Mouse (Mus musculus): ENCODE data around the gene Lmo7. TPM values are rescaled to one million over a fixed set of nuclear protein-coding genes. Genes with fewer than 3 reads are reported as not detected.
A peak's percentile ranks its signal among the peaks of the same experiment; 100 is the strongest.

Gene Lmo7
- polyA plus RNA-seq, 1 experiment from 2014 or later, result 13.8 TPM

GRCm38 (mm10) chr14:101804562-101805327 is 75.0 kb downstream of the Lmo7 start:
- 0 out of 2 replicates have a peak, but pooled peaks cover 4% of the 10 kb centered on the region for H3K4me1 ChIP-seq (replicated peaks)
- no peak overlapping the region for H3K4me2 ChIP-seq
- H3K4me3 ChIP-seq (replicated peaks), result no peak overlapping the region
- no peaks in the 10 kb centered on the region for H3K9me3 ChIP-seq
- no peak overlapping the region for H3K9ac ChIP-seq (replicated peaks)
- no peaks in the 10 kb centered on the region for H3K27me3 ChIP-seq
- 66% methylated on average over 4 of the region's 4 CpGs for WGBS
- no peak overlapping the region for H3K27ac ChIP-seq
- H3K36me3 ChIP-seq, result no peaks in the 10 kb centered on the region
- no peak for ATAC-seq (ENCODE audit: insufficient number of reproducible peaks, insufficient read depth, low FRiP score, low TSS enrichment, low read depth)

- no peak overlapping the region for H3K4me3 ChIP-seq (replicated peaks)
- no peak for ATAC-seq (ENCODE audit: insufficient number of reproducible peaks, insufficient read depth, low FRiP score, low TSS enrichment, low read depth)
- no peaks in the 10 kb centered on the region for H3K27me3 ChIP-seq
- H3K4me1 ChIP-seq (replicated peaks), result 0 out of 2 replicates have a peak, but pooled peaks cover 4% of the 10 kb centered on the region
- H3K36me3 ChIP-seq, result no peaks in the 10 kb centered on the region
- no peaks in the 10 kb centered on the region for H3K9me3 ChIP-seq
- no peak overlapping the region for H3K9ac ChIP-seq (replicated peaks)
- WGBS, result 57% methylated on average over 7 of the region's 7 CpGs
- no peak overlapping the region for H3K4me2 ChIP-seq
- no peak overlapping the region for H3K27ac ChIP-seq
Observed at GRCm38 (mm10) chr14:101805328-101805697, 75.6 kb downstream of the Lmo7 start.

- Histone ChIP-seq H3K27ac (no peak overlapping the region), H3K4me3 (replicated peaks) (no peak overlapping the region), H3K4me1 (replicated peaks) (0 out of 2 replicates have a peak, but pooled peaks cover 4% of the 10 kb centered on the region), H3K36me3 (no peaks in the 10 kb centered on the region), H3K9me3 (no peaks in the 10 kb centered on the region), H3K27me3 (no peaks in the 10 kb centered on the region), H3K4me2 (no peak overlapping the region), H3K9ac (replicated peaks) (no peak overlapping the region)
- ATAC-seq (ENCODE audit: insufficient number of reproducible peaks, insufficient read depth, low FRiP score, low TSS enrichment, low read depth), result no peak
- 85% methylated on average over 5 of the region's 5 CpGs for WGBS
Observed at GRCm38 (mm10) chr14:101806058-101806457, 76.3 kb downstream of the Lmo7 start.

- Histone ChIP-seq H3K27me3 (no peaks in the 10 kb centered on the region), H3K36me3 (no peaks in the 10 kb centered on the region), H3K4me1 (replicated peaks) (0 out of 2 replicates have a peak, but pooled peaks cover 4% of the 10 kb centered on the region), H3K9me3 (no peaks in the 10 kb centered on the region), H3K4me2 (no peak overlapping the region), H3K4me3 (replicated peaks) (no peak overlapping the region), H3K9ac (replicated peaks) (no peak overlapping the region), H3K27ac (no peak overlapping the region)
- ATAC-seq (ENCODE audit: insufficient number of reproducible peaks, insufficient read depth, low FRiP score, low TSS enrichment, low read depth), result no peak
- 89% methylated on average over 4 of the region's 4 CpGs for WGBS
Observed at GRCm38 (mm10) chr14:101806607-101807006, 76.8 kb downstream of the Lmo7 start.

GRCm38 (mm10) chr14:101816450-101816849 is 86.7 kb downstream of the Lmo7 start:
- no peaks in the 10 kb centered on the region for H3K9me3 ChIP-seq
- no peak overlapping the region for H3K9ac ChIP-seq (replicated peaks)
- H3K36me3 ChIP-seq, result no peaks in the 10 kb centered on the region
- H3K4me1 ChIP-seq (replicated peaks), result no peaks in the 10 kb centered on the region
- no peak for ATAC-seq (ENCODE audit: insufficient number of reproducible peaks, insufficient read depth, low FRiP score, low TSS enrichment, low read depth)
- 90% methylated on average over 5 of the region's 5 CpGs for whole genome bisulfite sequencing
- no peaks in the 10 kb centered on the region for H3K27me3 ChIP-seq
- no peak overlapping the region for H3K4me3 ChIP-seq (replicated peaks)
- no peak overlapping the region for H3K4me2 ChIP-seq
- no peak overlapping the region for H3K27ac ChIP-seq

GRCm38 (mm10) chr14:101822390-101822789 is 92.6 kb downstream of the Lmo7 start:
- Histone ChIP-seq H3K27me3 (no peaks in the 10 kb centered on the region), H3K4me2 (no peak overlapping the region), H3K9ac (replicated peaks) (no peak overlapping the region), H3K27ac (no peak overlapping the region), H3K9me3 (no peaks in the 10 kb centered on the region), H3K4me3 (replicated peaks) (no peak overlapping the region), H3K36me3 (no peaks in the 10 kb centered on the region), H3K4me1 (replicated peaks) (no peaks in the 10 kb centered on the region)
- WGBS, result 82% methylated on average over 6 of the region's 6 CpGs
- ATAC-seq (ENCODE audit: insufficient number of reproducible peaks, insufficient read depth, low FRiP score, low TSS enrichment, low read depth), result no peak

GRCm38 (mm10) chr14:101822871-101823270 is 93.1 kb downstream of the Lmo7 start:
- no peak overlapping the region for H3K9ac ChIP-seq (replicated peaks)
- no peak overlapping the region for H3K4me3 ChIP-seq (replicated peaks)
- no peaks in the 10 kb centered on the region for H3K36me3 ChIP-seq
- H3K9me3 ChIP-seq, result no peaks in the 10 kb centered on the region
- no peaks in the 10 kb centered on the region for H3K4me1 ChIP-seq (replicated peaks)
- no peak for ATAC-seq (ENCODE audit: insufficient number of reproducible peaks, insufficient read depth, low FRiP score, low TSS enrichment, low read depth)
- no peak overlapping the region for H3K4me2 ChIP-seq
- H3K27me3 ChIP-seq, result no peaks in the 10 kb centered on the region
- WGBS, result 74% methylated on average over 4 of the region's 4 CpGs
- no peak overlapping the region for H3K27ac ChIP-seq

- no peak overlapping the region for H3K4me3 ChIP-seq (replicated peaks)
- H3K4me2 ChIP-seq, result no peak overlapping the region
- H3K27ac ChIP-seq, result no peak overlapping the region
- H3K4me1 ChIP-seq (replicated peaks), result peaks cover 11% of the 10 kb centered on the region
- ATAC-seq (ENCODE audit: insufficient number of reproducible peaks, insufficient read depth, low FRiP score, low TSS enrichment, low read depth), result no peak
- no peak overlapping the region for H3K9ac ChIP-seq (replicated peaks)
- 62% methylated on average over 5 of the region's 5 CpGs for WGBS
- no peaks in the 10 kb centered on the region for H3K27me3 ChIP-seq
- no peaks in the 10 kb centered on the region for H3K36me3 ChIP-seq
- no peaks in the 10 kb centered on the region for H3K9me3 ChIP-seq
Observed at GRCm38 (mm10) chr14:101829676-101830075, 99.9 kb downstream of the Lmo7 start.

GRCm38 (mm10) chr14:101830116-101830515 is 100.4 kb downstream of the Lmo7 start:
- 64% methylated on average over 6 of the region's 6 CpGs for WGBS
- Histone ChIP-seq H3K36me3 (no peaks in the 10 kb centered on the region), H3K4me3 (replicated peaks) (no peak overlapping the region), H3K27me3 (no peaks in the 10 kb centered on the region), H3K9me3 (no peaks in the 10 kb centered on the region), H3K9ac (replicated peaks) (no peak overlapping the region), H3K4me2 (no peak overlapping the region), H3K4me1 (replicated peaks) (peaks cover 11% of the 10 kb centered on the region), H3K27ac (0 out of 2 replicates have a peak overlapping the region, but pooled peaks have one; percentile 35)
- no peak for ATAC-seq (ENCODE audit: insufficient number of reproducible peaks, insufficient read depth, low FRiP score, low TSS enrichment, low read depth)

GRCm38 (mm10) chr14:101834109-101834508 is 104.4 kb downstream of the Lmo7 start:
- no peaks in the 10 kb centered on the region for H3K36me3 ChIP-seq
- H3K27me3 ChIP-seq, result no peaks in the 10 kb centered on the region
- no peak overlapping the region for H3K27ac ChIP-seq
- ATAC-seq (ENCODE audit: insufficient number of reproducible peaks, insufficient read depth, low FRiP score, low TSS enrichment, low read depth), result no peak
- 77% methylated on average over 3 of the region's 3 CpGs for WGBS
- peaks cover 11% of the 10 kb centered on the region for H3K4me1 ChIP-seq (replicated peaks)
- no peak overlapping the region for H3K4me3 ChIP-seq (replicated peaks)
- H3K9me3 ChIP-seq, result no peaks in the 10 kb centered on the region
- H3K4me2 ChIP-seq, result no peak overlapping the region
- no peak overlapping the region for H3K9ac ChIP-seq (replicated peaks)

GRCm38 (mm10) chr14:101836401-101836800 is 106.6 kb downstream of the Lmo7 start:
- Histone ChIP-seq H3K4me1 (replicated peaks) (peaks cover 12% of the 10 kb centered on the region), H3K4me2 (no peak overlapping the region), H3K9ac (replicated peaks) (no peak overlapping the region), H3K27me3 (no peaks in the 10 kb centered on the region), H3K36me3 (no peaks in the 10 kb centered on the region), H3K4me3 (replicated peaks) (no peak overlapping the region), H3K9me3 (no peaks in the 10 kb centered on the region), H3K27ac (no peak overlapping the region)
- no peak for ATAC-seq (ENCODE audit: insufficient number of reproducible peaks, insufficient read depth, low FRiP score, low TSS enrichment, low read depth)
- 86% methylated on average over 2 of the region's 2 CpGs for WGBS

GRCm38 (mm10) chr14:101837176-101837575 is 107.4 kb downstream of the Lmo7 start:
- 79% methylated on average over 6 of the region's 6 CpGs for WGBS
- Histone ChIP-seq H3K9me3 (no peaks in the 10 kb centered on the region), H3K9ac (replicated peaks) (no peak overlapping the region), H3K36me3 (no peaks in the 10 kb centered on the region), H3K4me2 (no peak overlapping the region), H3K4me1 (replicated peaks) (peaks cover 12% of the 10 kb centered on the region), H3K4me3 (replicated peaks) (no peak overlapping the region), H3K27ac (no peak overlapping the region), H3K27me3 (no peaks in the 10 kb centered on the region)
- ATAC-seq (ENCODE audit: insufficient number of reproducible peaks, insufficient read depth, low FRiP score, low TSS enrichment, low read depth), result no peak
